Mouse (Mus musculus) E14TG2a.4 (cell line): Measurements from ENCODE around the gene Ppp1r36.

Source experiments
- H3K27me3 ChIP-seq: 2 replicates; pipeline ENCODE4 v1.6.1; 2014; ENCODE audit warnings: low read length, control low read depth; ENCODE audit not compliant: insufficient read depth
- H3K36me3 ChIP-seq: 2 replicates; pipeline ENCODE4 v1.6.1; 2014; ENCODE audit warnings: low read length, control low read depth; ENCODE audit not compliant: insufficient read depth
- H3K4me1 ChIP-seq: replicated peaks from 2 replicates; pipeline ENCODE4 v1.6.1; 2014; ENCODE audit warnings: low read depth, low read length, control low read depth
- H3K4me3 ChIP-seq: replicated peaks from 2 replicates; pipeline ENCODE4 v1.5.1; 2014; ENCODE audit warnings: mild to moderate bottlenecking, low read length
- H3K9me3 ChIP-seq: 2 replicates; pipeline ENCODE4 v1.6.1; 2014; ENCODE audit warnings: low read length, control low read depth
- CTCF ChIP-seq: conservative IDR thresholded peaks from 2 replicates; pipeline ENCODE4 v1.5.1; 2014; ENCODE audit warnings: low read length
- NANOG ChIP-seq: IDR thresholded peaks from 2 replicates; pipeline ENCODE4 v1.6.1; 2014; ENCODE audit warnings: borderline replicate concordance, low read length, mixed read lengths
- POU5F1 ChIP-seq: IDR thresholded peaks from 2 replicates; pipeline ENCODE4 v1.6.1; 2014; ENCODE audit warnings: low read length, borderline replicate concordance

Gene Ppp1r36

GRCm38 (mm10) chr12:76372881-76373818 is 44.2 kb upstream of the Ppp1r36 start:
- TF ChIP-seq POU5F1 (no peak), CTCF (peak; percentile 52)
- Histone ChIP-seq H3K4me1 (peaks cover 68% of the 10 kb centered on the region), H3K9me3 (no peaks in the 10 kb centered on the region), H3K36me3 (no peaks in the 10 kb centered on the region), H3K27me3 (no peaks in the 10 kb centered on the region), H3K4me3 (no peak overlapping the region)

GRCm38 (mm10) chr12:76373991-76374390 is 43.3 kb upstream of the Ppp1r36 start:
- H3K27me3 ChIP-seq = no peaks in the 10 kb centered on the region
- no peaks in the 10 kb centered on the region for H3K9me3 ChIP-seq
- TF ChIP-seq NANOG (no peak), POU5F1 (no peak), CTCF (no peak)
- no peaks in the 10 kb centered on the region for H3K36me3 ChIP-seq
- H3K4me3 ChIP-seq = no peak overlapping the region
- peaks cover 70% of the 10 kb centered on the region for H3K4me1 ChIP-seq

- no peaks in the 10 kb centered on the region for H3K9me3 ChIP-seq
- H3K4me3 ChIP-seq = no peak overlapping the region
- no peaks in the 10 kb centered on the region for H3K36me3 ChIP-seq
- peaks cover 79% of the 10 kb centered on the region for H3K4me1 ChIP-seq
- TF ChIP-seq CTCF = no peak
- TF ChIP-seq NANOG = no peak
- no peak for TF ChIP-seq POU5F1
- no peaks in the 10 kb centered on the region for H3K27me3 ChIP-seq
Observed at GRCm38 (mm10) chr12:76374911-76375310, 42.4 kb upstream of the Ppp1r36 start.

GRCm38 (mm10) chr12:76375506-76375905 is 41.8 kb upstream of the Ppp1r36 start:
- no peak overlapping the region for H3K4me3 ChIP-seq
- no peaks in the 10 kb centered on the region for H3K27me3 ChIP-seq
- H3K36me3 ChIP-seq = no peaks in the 10 kb centered on the region
- TF ChIP-seq CTCF (no peak), POU5F1 (no peak)
- no peaks in the 10 kb centered on the region for H3K9me3 ChIP-seq
- H3K4me1 ChIP-seq = peaks cover 85% of the 10 kb centered on the region

- no peaks in the 10 kb centered on the region for H3K27me3 ChIP-seq
- H3K9me3 ChIP-seq = no peaks in the 10 kb centered on the region
- H3K4me1 ChIP-seq = peaks cover 95% of the 10 kb centered on the region
- peak overlapping the region; percentile 18; the same call in 1 of the 2 replicates for H3K4me3 ChIP-seq
- TF ChIP-seq NANOG (no peak), CTCF (peak; percentile 62), POU5F1 (no peak)
- peaks cover 3% of the 10 kb centered on the region; the same call in 1 of the 2 replicates for H3K36me3 ChIP-seq
Observed at GRCm38 (mm10) chr12:76376649-76377048, 40.7 kb upstream of the Ppp1r36 start.

- TF ChIP-seq POU5F1 = no peak
- TF ChIP-seq CTCF = no peak
- TF ChIP-seq NANOG = no peak
- Histone ChIP-seq H3K4me1 (peaks cover 93% of the 10 kb centered on the region), H3K4me3 (peak overlapping the region; percentile 18; the same call in 1 of the 2 replicates), H3K9me3 (no peaks in the 10 kb centered on the region), H3K36me3 (peaks cover 5% of the 10 kb centered on the region; the same call in 1 of the 2 replicates), H3K27me3 (no peaks in the 10 kb centered on the region)
Observed at GRCm38 (mm10) chr12:76377059-76377458, 40.3 kb upstream of the Ppp1r36 start.

- Histone ChIP-seq H3K36me3 (peaks cover 5% of the 10 kb centered on the region; the same call in 1 of the 2 replicates), H3K27me3 (no peaks in the 10 kb centered on the region), H3K9me3 (no peaks in the 10 kb centered on the region), H3K4me1 (peaks cover 88% of the 10 kb centered on the region), H3K4me3 (peak overlapping the region; percentile 18; the same call in 1 of the 2 replicates)
- no peak for TF ChIP-seq POU5F1
- TF ChIP-seq NANOG = no peak
- no peak for TF ChIP-seq CTCF
Observed at GRCm38 (mm10) chr12:76377726-76378125, 39.6 kb upstream of the Ppp1r36 start.

GRCm38 (mm10) chr12:76378556-76378955 is 38.8 kb upstream of the Ppp1r36 start:
- no peaks in the 10 kb centered on the region for H3K9me3 ChIP-seq
- H3K36me3 ChIP-seq = peaks cover 5% of the 10 kb centered on the region; the same call in 1 of the 2 replicates
- H3K27me3 ChIP-seq = no peaks in the 10 kb centered on the region
- H3K4me1 ChIP-seq = peaks cover 88% of the 10 kb centered on the region
- no peak overlapping the region for H3K4me3 ChIP-seq
- no peak for TF ChIP-seq NANOG
- no peak for TF ChIP-seq POU5F1
- no peak for TF ChIP-seq CTCF
